Comparison of ENCODE assay signal across 32 mouse cellular contexts in genomic region chr15:102179924-102180323, GRCm38 (mm10). TPM values are rescaled to one million over a fixed set of nuclear protein-coding genes. Genes with fewer than 3 reads are reported as not detected.
DNase-seq lines count a peak whose midpoint lies in the region; ATAC-seq and TF ChIP-seq lines count a peak whose summit lies in the region.
"Had no signal": no experiment of that assay in that cellular context is flagged by ENCODE, and none has a peak within 500 bp of the region (broad histone marks: within the 10 kb centered on the region; RNA-seq: fewer than 3 reads in every experiment).

No protein-coding gene starts in this region.

- no peak for TF ChIP-seq POLR2A in liver, adult 2 months (IDR thresholded peaks at IDR 0.05; ENCODE audit: extremely low read depth, insufficient read depth, low read length)

- H3K4me2 ChIP-seq in liver, embryonic 12.5 days = no peak overlapping the region
- H3K4me2 ChIP-seq in midbrain, embryonic 11.5 days = no peak overlapping the region
- H3K4me2 ChIP-seq: embryonic facial prominence, embryonic 15.5 days; forebrain, embryonic 13.5 days; heart, embryonic 15.5 days; hindbrain, embryonic 12.5 days; limb, embryonic 15.5 days; liver, embryonic 15.5 days; lung, embryonic 14.5 days; neural tube, embryonic 13.5 days; stomach, embryonic 15.5 days had no signal

- H3K36me3 ChIP-seq in liver, adult 2 months (ENCODE audit: control insufficient read depth, insufficient read depth, low read length) = peaks cover 18% of the 10 kb centered on the region; the same call in 1 of the 2 replicates
- H3K36me3 ChIP-seq in liver, embryonic 12.5 days = peaks cover 10% of the 10 kb centered on the region
- H3K36me3 ChIP-seq in midbrain, embryonic 11.5 days (ENCODE audit: control insufficient read depth, insufficient read depth, low read length) = no peaks in the 10 kb centered on the region
- H3K36me3 ChIP-seq: liver, embryonic 15.5 days had no signal

- H3K9me3 ChIP-seq in liver, embryonic 12.5 days (replicated peaks) = no peaks in the 10 kb centered on the region
- no peaks in the 10 kb centered on the region for H3K9me3 ChIP-seq in midbrain, embryonic 11.5 days (ENCODE audit: control insufficient read depth, low read length)
- H3K9me3 ChIP-seq: embryonic facial prominence, embryonic 15.5 days; forebrain, embryonic 13.5 days; heart, embryonic 10.5 days; heart, embryonic 15.5 days; hindbrain, embryonic 12.5 days; limb, embryonic 10.5 days; limb, embryonic 15.5 days; liver, embryonic 15.5 days; neural tube, embryonic 13.5 days; stomach, embryonic 15.5 days had no signal

- H3K27me3 ChIP-seq in liver, adult 2 months (ENCODE audit: control insufficient read depth, insufficient read depth, low read length) = no peaks in the 10 kb centered on the region
- H3K27me3 ChIP-seq in liver, embryonic 12.5 days (replicated peaks) = no peaks in the 10 kb centered on the region
- no peaks in the 10 kb centered on the region for H3K27me3 ChIP-seq in midbrain, embryonic 11.5 days (ENCODE audit: control insufficient read depth, insufficient read depth, low read length)
- H3K27me3 ChIP-seq: embryonic facial prominence, embryonic 15.5 days; forebrain, embryonic 13.5 days; heart, embryonic 15.5 days; hindbrain, embryonic 12.5 days; limb, embryonic 15.5 days; liver, embryonic 15.5 days; neural tube, embryonic 13.5 days; stomach, embryonic 15.5 days had no signal

- peaks cover 48% of the 10 kb centered on the region for H3K4me1 ChIP-seq in liver, adult 2 months (ENCODE audit: control insufficient read depth, insufficient read depth, low read length)
- H3K4me1 ChIP-seq in liver, embryonic 12.5 days = peaks cover 14% of the 10 kb centered on the region; the same call in 1 of the 2 replicates
- H3K4me1 ChIP-seq in midbrain, embryonic 11.5 days (ENCODE audit: control insufficient read depth, insufficient read depth, low read length) = no peaks in the 10 kb centered on the region
- H3K4me1 ChIP-seq: embryonic facial prominence, embryonic 15.5 days; forebrain, embryonic 13.5 days; heart, embryonic 10.5 days; heart, embryonic 15.5 days; hindbrain, embryonic 12.5 days; limb, embryonic 15.5 days; neural tube, embryonic 13.5 days; stomach, embryonic 15.5 days had no signal

- H3K27ac ChIP-seq in liver, adult 2 months (replicated peaks; ENCODE audit: insufficient read depth, low read depth, low read length) = no peak overlapping the region
- H3K27ac ChIP-seq in liver, embryonic 12.5 days = no peak overlapping the region
- H3K27ac ChIP-seq in midbrain, embryonic 11.5 days (ENCODE audit: low read depth, low read length) = no peak overlapping the region
- H3K27ac ChIP-seq: embryonic facial prominence, embryonic 15.5 days; forebrain, embryonic 13.5 days; heart, embryonic 10.5 days; heart, embryonic 15.5 days; hindbrain, embryonic 12.5 days; hindbrain, postnatal 0 days; limb, embryonic 10.5 days; limb, embryonic 15.5 days; liver, embryonic 15.5 days; neural tube, embryonic 13.5 days; stomach, embryonic 15.5 days had no signal

- 59% methylated on average over 14 of the region's 14 CpGs for WGBS in liver, adult 2 months
- WGBS in liver, embryonic 12.5 days (ENCODE audit: insufficient replicate concordance) = 82% methylated on average over 14 of the region's 14 CpGs
- 90% methylated on average over 14 of the region's 14 CpGs for WGBS in midbrain, embryonic 11.5 days

- no peak overlapping the region for H3K4me3 ChIP-seq in liver, adult 2 months (ENCODE audit: insufficient read depth, low read depth, low read length)
- no peak overlapping the region for H3K4me3 ChIP-seq in liver, embryonic 12.5 days
- H3K4me3 ChIP-seq in midbrain, embryonic 11.5 days (ENCODE audit: low read depth, low read length) = no peak overlapping the region
- H3K4me3 ChIP-seq: embryonic facial prominence, embryonic 15.5 days; forebrain, embryonic 13.5 days; heart, embryonic 10.5 days; heart, embryonic 15.5 days; hindbrain, embryonic 12.5 days; limb, embryonic 10.5 days; limb, embryonic 15.5 days; liver, embryonic 15.5 days; myocyte; neural tube, embryonic 13.5 days; stomach, embryonic 15.5 days had no signal

- DNase-seq in kidney, adult 11 months = peak; percentile 34
- DNase-seq in kidney, postnatal 10 days = no peak
- DNase-seq in liver, adult 2 months (ENCODE audit: extremely low read depth, low read depth, low spot score) = peak; percentile 54
- peak; percentile 34 for DNase-seq in R1 (ENCODE audit: low read depth, low spot score)
- DNase-seq in midbrain, embryonic 11.5 days (ENCODE audit: low spot score, missing footprints) = no peak
- DNase-seq: adrenal gland, adult 2 months; adrenal gland, postnatal 36 days; B cell, adult 2 months; gastrocnemius, postnatal 14 days; heart, postnatal 36 days; layer of hippocampus, adult 9-11 months; lung, embryonic 14.5 days; lung, postnatal 14 days; right cerebral cortex, postnatal 25 days had no signal

- TF ChIP-seq CTCF in liver, adult 2 months (IDR thresholded peaks at IDR 0.05; ENCODE audit: low read depth, low read length) = no peak

- H3K79me2 ChIP-seq in liver, adult 2 months (ENCODE audit: control insufficient read depth, insufficient read depth, low read length) = no peaks in the 10 kb centered on the region

- no peak overlapping the region for H3K9ac ChIP-seq in liver, adult 2 months (ENCODE audit: low read depth, low read length)
- no peak overlapping the region for H3K9ac ChIP-seq in liver, embryonic 12.5 days
- no peak overlapping the region for H3K9ac ChIP-seq in midbrain, embryonic 11.5 days (ENCODE audit: low read length)
- H3K9ac ChIP-seq: embryonic facial prominence, embryonic 15.5 days; forebrain, embryonic 13.5 days; heart, embryonic 15.5 days; hindbrain, embryonic 12.5 days; limb, embryonic 15.5 days; liver, embryonic 15.5 days; lung, embryonic 14.5 days; neural tube, embryonic 13.5 days; stomach, embryonic 15.5 days had no signal

- no peak for ATAC-seq in liver, embryonic 12.5 days
- no peak for ATAC-seq in midbrain, embryonic 11.5 days (ENCODE audit: low FRiP score)
- ATAC-seq: activated CD4-positive, CD25-positive, alpha-beta regulatory T cell, adult 4 months; forebrain, embryonic 13.5 days; hindbrain, postnatal 0 days; intestine, postnatal 0 days had no signal

RNA-seq across cellular contexts. Expression of gene Zfp740, which starts 23.1 kb away (rescaled TPM):
- total RNA-seq in liver, adult 2 months (2014; rRNA removed) = 15.6 and 21.0 TPM in 2 replicates
- 8.1 and 9.4 TPM in 2 replicates for polyA plus RNA-seq in liver, adult 2 months (2012; rRNA removed)
- polyA plus RNA-seq in liver, embryonic 12.5 days (2016; fragmentation: Nextera tagmentation; extraction: Ambion mirVana) = 31.2 and 32.0 TPM in 2 replicates
- 58.9 and 61.1 TPM in 2 replicates for polyA plus RNA-seq in midbrain, embryonic 11.5 days (2014; fragmentation: Nextera tagmentation; extraction: Ambion mirVana)

RNA-seq across cellular contexts. Expression of gene Csad, which starts 24.6 kb away (rescaled TPM):
- 47.6 and 449 TPM in 2 replicates for total RNA-seq in liver, adult 2 months (2014; rRNA removed)
- 107 and 123 TPM in 2 replicates for polyA plus RNA-seq in liver, adult 2 months (2012; rRNA removed)
- polyA plus RNA-seq in liver, embryonic 12.5 days (2016; fragmentation: Nextera tagmentation; extraction: Ambion mirVana) = 21.9 and 26.6 TPM in 2 replicates
- 21.9 and 25.9 TPM in 2 replicates for polyA plus RNA-seq in midbrain, embryonic 11.5 days (2014; fragmentation: Nextera tagmentation; extraction: Ambion mirVana)

RNA-seq across cellular contexts. Expression of gene Soat2, which starts 29.6 kb away (rescaled TPM):
- 27.5 and 36.5 TPM in 2 replicates for total RNA-seq in liver, adult 2 months (2014; rRNA removed)
- polyA plus RNA-seq in liver, adult 2 months (2012; rRNA removed) = 54.9 and 80.8 TPM in 2 replicates
- polyA plus RNA-seq in liver, embryonic 12.5 days (2016; fragmentation: Nextera tagmentation; extraction: Ambion mirVana) = 28.3 and 29.8 TPM in 2 replicates
- not detected in 2 replicates for polyA plus RNA-seq in midbrain, embryonic 11.5 days (2014; fragmentation: Nextera tagmentation; extraction: Ambion mirVana)
- total RNA-seq: heart, postnatal 36 days; midbrain, postnatal 0 days had no signal

RNA-seq across cellular contexts. Expression of gene Igfbp6, which starts 35.8 kb away (rescaled TPM):
- total RNA-seq in liver, adult 2 months (2014; rRNA removed) = 1.0 and 1.8 TPM in 2 replicates
- 2.3 and 4.5 TPM in 2 replicates for polyA plus RNA-seq in liver, adult 2 months (2012; rRNA removed)
- 0.72 and 1.1 TPM in 2 replicates for polyA plus RNA-seq in liver, embryonic 12.5 days (2016; fragmentation: Nextera tagmentation; extraction: Ambion mirVana)
- 0.34 and 0.40 TPM in 2 replicates for polyA plus RNA-seq in midbrain, embryonic 11.5 days (2014; fragmentation: Nextera tagmentation; extraction: Ambion mirVana)
- total RNA-seq: common myeloid progenitor, adult 5-6 weeks; granulocyte monocyte progenitor cell, adult 5-6 weeks had no signal
- polyA plus RNA-seq: hindbrain, embryonic 12.5 days had no signal

RNA-seq across cellular contexts. Expression of gene Spryd3, which starts 43.9 kb away (rescaled TPM):
- 9.2 and 12.1 TPM in 2 replicates for total RNA-seq in liver, adult 2 months (2014; rRNA removed)
- polyA plus RNA-seq in liver, adult 2 months (2012; rRNA removed) = 20.7 and 22.6 TPM in 2 replicates
- polyA plus RNA-seq in liver, embryonic 12.5 days (2016; fragmentation: Nextera tagmentation; extraction: Ambion mirVana) = 14.9 and 15.0 TPM in 2 replicates
- 9.8 and 10.5 TPM in 2 replicates for polyA plus RNA-seq in midbrain, embryonic 11.5 days (2014; fragmentation: Nextera tagmentation; extraction: Ambion mirVana)

Comparison
In these comparisons a context has a peak if more than half of its experiments do, and no peak if none do; other contexts are left out.
1. DNase-seq: peak in kidney, adult 11 months (single experiment), liver, adult 2 months (single experiment) and R1 (single experiment); none in kidney, postnatal 10 days (single experiment) and midbrain, embryonic 11.5 days (single experiment).
2. RNA of gene Soat2, which starts 29.6 kb away (polyA plus RNA-seq): 54.9 to 80.8 TPM in liver, adult 2 months and 28.3 to 29.8 TPM in liver, embryonic 12.5 days; not detected in midbrain, embryonic 11.5 days; every median in the first group is over 10 times any median in the second.